Mouse (Mus musculus): ENCODE measurements at regions not wholly inside any gene's neighbourhood (a gene's known extent, or its start where the extent isn't known, plus 50 kb on each side); places are given as distances from the start of the nearest gene placed in this dataset.

DNA sequence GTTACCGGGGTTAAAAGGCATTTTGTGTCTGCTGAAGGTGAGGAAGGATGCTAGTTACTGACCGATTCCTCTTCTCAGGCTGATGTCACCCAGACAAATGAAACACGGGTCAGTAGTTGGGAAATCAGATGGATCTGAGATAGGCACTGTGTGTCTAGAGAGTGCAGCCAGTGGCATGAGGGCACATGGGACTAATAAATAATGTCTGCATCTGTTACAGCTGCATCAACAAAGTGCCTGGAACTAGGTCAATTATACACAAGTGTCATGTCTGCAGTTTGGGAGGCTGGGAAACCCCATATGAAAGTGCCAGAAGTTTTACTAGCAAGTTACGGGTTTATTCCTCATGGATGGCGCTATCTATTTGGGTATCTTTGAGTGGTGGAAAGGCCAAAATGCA, 68.8 kb downstream of the Cxcl12 start:
- in situ Hi-C loops (cut with MboI; ENCODE audit: low pct_unique_long_range_greater_than_20kb in 1 of 2, low sequenced_read_pairs in 2 of 2, unreplicated experiment in 1 of 2) = no loop called here

DNA sequence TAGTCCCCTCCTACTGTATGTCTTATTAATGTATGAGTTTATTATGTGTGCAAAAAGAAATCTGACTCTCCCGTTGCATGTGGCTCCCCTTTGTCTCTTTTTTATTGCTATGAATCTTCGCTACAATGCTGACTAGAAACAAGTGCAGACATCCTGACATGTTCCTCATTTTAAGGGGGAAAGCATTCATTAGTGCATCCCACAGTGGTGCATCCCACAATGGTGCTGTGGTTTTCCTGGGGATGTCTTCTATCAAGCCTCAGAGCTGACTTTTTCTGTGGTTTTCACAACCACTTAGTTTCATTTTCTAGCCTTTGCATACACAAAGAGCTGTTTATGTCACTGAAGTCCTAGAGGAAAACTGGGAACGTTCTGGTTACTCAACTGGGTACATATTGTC, 72.9 kb downstream of the Cxcl12 start:
- in situ Hi-C loops (cut with MboI; ENCODE audit: low pct_unique_long_range_greater_than_20kb in 1 of 2, low sequenced_read_pairs in 2 of 2, unreplicated experiment in 1 of 2) = no loop called here

DNA sequence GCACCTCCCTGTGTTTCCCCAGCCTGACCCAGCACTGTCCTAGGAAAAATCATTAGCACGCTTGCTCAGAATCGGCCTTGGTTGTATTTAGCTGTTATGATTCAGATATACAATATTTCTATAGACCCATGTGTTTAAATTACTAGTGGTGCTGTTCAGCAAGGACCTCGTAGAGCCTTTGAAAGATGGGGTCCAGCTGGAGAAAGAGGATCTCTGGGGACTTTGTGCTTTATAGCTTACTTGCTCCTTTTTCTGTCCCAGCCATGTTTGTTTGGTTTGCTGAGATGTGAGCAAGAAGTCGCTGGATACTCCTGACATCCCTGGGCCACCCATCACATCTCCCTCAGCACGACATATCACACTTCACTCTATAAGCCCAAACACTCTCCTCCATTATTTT, 77.1 kb downstream of the Cxcl12 start:
- in situ Hi-C loops (cut with MboI; ENCODE audit: low pct_unique_long_range_greater_than_20kb in 1 of 2, low sequenced_read_pairs in 2 of 2, unreplicated experiment in 1 of 2) = no loop called here

DNA sequence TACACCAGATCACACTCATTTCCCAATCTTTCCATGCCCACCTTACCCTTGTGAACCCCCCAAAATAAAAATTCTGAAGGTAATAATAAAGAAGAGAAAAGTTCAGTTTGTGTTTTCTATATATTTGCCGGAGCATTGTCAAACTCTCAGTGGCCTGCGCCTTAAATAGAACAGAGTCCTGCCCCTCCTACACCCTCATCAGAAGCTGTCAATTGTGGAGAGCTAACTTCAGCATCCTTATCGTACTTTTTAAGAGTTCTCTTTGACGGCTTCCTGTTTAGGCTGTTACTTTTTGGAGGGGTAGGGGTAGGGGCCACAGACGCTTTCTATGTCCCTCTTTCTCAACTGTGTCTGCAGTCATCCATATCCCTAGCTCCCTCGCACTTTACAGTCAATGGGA, 77.5 kb downstream of the Cxcl12 start:
- in situ Hi-C loops (cut with MboI; ENCODE audit: low pct_unique_long_range_greater_than_20kb in 1 of 2, low sequenced_read_pairs in 2 of 2, unreplicated experiment in 1 of 2) = no loop called here

DNA sequence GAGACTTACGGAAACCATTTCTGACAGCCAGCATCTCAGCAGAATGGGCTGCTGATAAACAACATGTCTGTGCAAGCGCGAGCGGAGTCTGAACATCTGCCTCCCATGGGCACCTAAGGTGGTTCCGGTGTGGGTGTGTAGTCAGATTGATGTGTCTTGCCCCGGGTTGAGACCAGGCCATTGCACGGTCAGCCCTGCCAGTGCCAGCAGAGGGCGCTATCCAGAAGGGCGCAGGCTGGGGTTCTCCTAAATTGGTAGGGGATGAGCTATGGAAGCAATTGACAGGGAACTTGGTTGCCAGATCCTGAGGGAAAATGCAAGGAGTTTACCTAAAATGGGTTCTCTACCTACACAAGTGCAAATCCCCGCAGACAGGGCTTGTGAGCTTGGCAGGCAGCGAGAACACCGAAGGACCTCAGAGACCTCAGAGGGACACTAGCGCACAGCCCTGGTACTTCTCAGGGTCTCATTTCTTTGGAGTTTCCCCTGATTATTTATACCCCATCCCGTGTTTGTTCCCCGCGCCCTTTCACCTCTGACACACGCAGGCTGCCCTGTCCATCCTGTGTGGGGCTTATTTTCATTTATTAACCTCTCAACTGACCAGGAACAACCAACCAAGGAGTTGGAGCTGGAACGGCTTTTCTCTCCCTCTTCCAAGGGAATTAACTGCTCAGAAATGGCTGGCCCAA, 81.0 kb downstream of the Cxcl12 start:
- in situ Hi-C loops (cut with MboI; ENCODE audit: low pct_unique_long_range_greater_than_20kb in 1 of 2, low sequenced_read_pairs in 2 of 2, unreplicated experiment in 1 of 2) = no loop called here

DNA sequence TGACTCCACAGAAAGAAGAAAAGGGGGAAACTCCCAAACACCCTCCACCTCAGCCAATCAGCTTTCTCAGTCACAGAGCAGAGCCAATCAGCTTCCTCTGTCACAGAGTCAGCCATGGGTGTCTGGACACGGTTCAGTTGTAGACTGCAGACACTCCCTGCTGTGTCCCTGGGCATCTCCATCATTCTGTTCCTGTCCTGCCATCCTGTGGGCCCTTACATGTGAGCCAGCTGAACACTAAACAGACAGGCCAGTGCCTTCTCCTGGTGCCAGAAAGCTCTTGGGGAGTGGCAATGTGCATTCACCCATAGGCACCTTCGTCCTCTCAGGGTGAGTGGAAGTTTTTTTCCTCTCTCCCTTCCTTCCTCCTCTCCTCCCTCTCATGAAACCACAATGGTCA, 81.7 kb downstream of the Cxcl12 start:
- in situ Hi-C loops (cut with MboI; ENCODE audit: low pct_unique_long_range_greater_than_20kb in 1 of 2, low sequenced_read_pairs in 2 of 2, unreplicated experiment in 1 of 2) = no loop called here

DNA sequence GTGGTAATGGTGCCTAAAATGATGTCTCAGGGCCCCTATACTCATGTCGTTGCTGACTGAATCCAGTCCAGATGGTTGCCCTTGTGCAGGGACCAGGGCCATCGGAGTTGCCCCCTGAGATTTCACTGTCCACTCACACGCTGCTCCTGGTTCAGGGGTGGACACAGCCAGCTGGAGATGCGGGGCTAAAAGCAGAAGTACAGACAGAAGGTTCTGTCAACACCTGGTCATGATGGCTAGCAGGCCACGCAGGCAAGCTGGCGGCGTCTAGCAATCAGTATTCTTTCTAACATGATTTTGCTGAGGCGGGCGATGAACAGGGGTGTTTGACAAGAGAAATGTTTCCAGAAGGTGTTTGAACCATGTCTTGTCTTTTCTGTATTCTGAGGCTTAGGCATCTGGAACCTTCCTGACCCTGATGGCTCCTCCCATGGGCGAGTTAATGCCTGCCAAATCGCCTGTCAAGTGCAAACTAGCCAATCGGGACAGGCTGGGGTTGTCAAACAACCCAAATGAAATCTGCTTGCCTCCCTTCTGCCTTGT, 83.1 kb downstream of the Cxcl12 start:
- in situ Hi-C loops (cut with MboI; ENCODE audit: low pct_unique_long_range_greater_than_20kb in 1 of 2, low sequenced_read_pairs in 2 of 2, unreplicated experiment in 1 of 2) = no loop called here

DNA sequence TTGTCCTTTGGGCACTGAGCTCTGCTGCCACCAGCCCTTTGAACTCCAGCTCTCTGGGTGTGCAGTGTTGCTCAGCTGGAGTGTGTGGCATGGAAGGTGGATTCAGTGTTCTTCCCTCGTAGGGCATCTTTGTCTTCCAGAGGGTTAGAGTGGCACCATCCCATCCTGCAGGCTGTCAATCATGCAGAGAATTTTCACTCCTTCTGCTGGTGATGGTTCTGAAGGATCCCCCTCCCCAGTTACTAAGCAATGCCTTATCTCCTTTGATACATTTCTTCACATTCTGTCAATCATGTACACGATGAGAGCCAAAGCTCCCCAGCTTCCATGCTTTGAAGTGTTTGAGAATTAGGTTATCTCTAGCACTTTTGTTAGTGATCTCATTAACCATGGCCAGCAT, 84.0 kb downstream of the Cxcl12 start:
- in situ Hi-C loops (cut with MboI; ENCODE audit: low pct_unique_long_range_greater_than_20kb in 1 of 2, low sequenced_read_pairs in 2 of 2, unreplicated experiment in 1 of 2) = no loop called here

DNA sequence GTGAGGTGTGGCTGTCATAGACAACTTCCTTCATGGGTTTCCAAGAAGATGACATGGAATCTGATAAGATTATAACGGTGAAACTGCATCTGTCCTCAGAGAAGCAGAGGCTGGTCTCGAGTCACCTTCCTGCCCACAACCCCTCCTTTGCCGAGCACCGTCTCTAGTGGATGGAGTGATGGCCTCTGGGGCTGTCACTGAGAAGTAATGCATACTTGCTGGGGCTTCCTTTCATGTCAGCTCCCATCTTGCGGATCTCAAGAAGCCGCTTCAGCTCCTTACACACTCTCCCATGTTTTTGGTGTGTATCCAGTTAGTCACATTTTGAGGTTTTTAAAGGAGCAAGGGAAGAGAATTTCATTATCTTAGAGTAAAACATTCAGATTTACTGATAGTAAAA, 84.7 kb downstream of the Cxcl12 start:
- in situ Hi-C loops (cut with MboI; ENCODE audit: low pct_unique_long_range_greater_than_20kb in 1 of 2, low sequenced_read_pairs in 2 of 2, unreplicated experiment in 1 of 2) = no loop called here

DNA sequence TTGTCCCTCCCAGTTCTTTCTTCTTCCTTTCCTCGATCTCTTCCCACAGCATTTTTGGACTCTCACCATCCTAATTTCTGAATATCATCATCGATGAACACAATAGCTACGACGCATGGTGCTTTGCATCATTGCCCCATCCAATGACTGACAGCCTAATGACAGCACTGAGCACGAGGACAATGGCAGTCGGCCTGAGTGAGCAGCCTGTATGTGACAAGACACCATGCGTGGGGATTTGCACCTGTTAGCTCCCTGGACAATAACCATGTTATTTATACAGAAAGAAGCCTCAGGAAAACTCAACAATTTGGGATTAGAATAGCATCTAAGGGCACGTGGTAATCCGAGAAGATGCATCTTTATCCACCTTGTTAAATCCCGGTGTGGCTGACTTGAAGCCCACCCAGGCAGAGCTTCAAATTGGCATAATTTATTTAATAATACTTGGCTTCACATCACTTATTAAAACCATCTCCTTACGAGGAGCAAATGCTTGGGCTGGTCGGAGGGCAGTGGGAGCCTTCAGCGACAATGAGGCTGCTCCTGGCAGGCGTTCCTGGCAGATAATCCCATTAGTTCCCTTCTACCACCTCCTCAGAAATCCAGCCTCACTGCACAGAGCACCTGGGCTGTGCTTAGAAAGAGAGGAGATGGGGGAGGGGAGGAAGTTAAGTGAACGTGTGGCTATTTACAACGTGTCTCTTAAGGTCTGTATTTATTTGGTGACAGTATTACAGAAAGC, 85.4 kb downstream of the Cxcl12 start:
- in situ Hi-C loops (cut with MboI; ENCODE audit: low pct_unique_long_range_greater_than_20kb in 1 of 2, low sequenced_read_pairs in 2 of 2, unreplicated experiment in 1 of 2) = no loop called here

DNA sequence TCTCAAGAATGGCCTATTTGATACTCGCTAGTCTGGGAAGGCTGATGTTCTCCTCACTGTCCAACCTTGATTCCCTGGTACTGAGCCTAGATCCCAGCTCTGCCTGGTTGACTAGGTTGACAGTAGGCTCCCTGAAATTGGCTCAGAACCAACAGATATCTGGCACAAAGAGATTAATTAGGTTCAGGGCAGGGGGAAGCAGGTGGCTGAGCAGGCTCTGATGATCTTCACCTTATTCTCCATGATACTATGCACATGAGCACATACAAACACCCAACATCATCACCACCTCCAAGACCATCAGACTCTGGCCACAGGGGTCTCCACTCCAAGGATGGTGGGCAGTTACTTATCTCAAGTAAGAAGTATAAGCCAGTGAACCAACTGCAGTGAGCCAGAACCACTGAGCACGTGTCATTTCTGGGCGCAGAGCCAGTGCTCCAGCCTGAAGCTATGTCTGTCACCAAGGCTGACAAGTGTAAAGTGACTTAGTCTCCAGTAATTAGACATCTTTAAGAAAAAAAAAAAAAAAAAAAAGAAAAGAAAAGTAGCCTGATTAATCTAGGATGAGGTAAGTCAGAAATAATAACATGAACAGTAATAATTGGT, 86.4 kb downstream of the Cxcl12 start:
- in situ Hi-C loops (cut with MboI; ENCODE audit: low pct_unique_long_range_greater_than_20kb in 1 of 2, low sequenced_read_pairs in 2 of 2, unreplicated experiment in 1 of 2) = no loop called here

DNA sequence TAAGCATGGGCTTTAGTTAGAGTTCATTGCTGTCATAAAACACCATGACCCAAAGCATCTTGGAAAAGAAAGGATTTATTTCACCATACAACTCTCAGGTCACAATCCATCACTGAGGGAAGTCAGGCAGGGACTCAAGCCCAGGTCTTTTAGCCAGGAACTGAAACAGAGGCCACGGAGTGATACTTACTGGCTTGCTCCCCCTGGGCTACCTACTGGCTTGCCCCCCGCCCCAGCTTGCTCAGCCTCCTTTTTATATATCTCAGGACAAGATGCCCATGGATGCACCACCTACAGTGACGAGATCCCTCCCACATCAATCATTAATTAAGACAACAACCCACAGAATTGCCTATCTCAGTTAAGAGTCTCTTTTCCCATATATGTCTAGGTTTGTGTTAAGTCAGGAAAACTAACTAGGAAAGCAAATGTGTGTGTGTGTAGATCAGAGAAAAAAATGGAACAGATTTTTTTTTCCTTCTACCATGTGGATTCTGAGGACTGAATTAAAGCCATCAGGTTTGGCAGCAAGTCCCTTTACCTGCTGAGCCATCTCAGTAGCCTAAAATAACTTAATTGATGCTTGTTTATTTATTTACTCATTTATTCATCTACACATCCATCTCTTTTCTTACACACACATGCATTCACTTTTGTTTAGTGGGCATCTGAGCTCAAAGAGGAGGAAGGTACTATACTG, 87.2 kb downstream of the Cxcl12 start:
- in situ Hi-C loops (cut with MboI; ENCODE audit: low pct_unique_long_range_greater_than_20kb in 1 of 2, low sequenced_read_pairs in 2 of 2, unreplicated experiment in 1 of 2) = no loop called here

DNA sequence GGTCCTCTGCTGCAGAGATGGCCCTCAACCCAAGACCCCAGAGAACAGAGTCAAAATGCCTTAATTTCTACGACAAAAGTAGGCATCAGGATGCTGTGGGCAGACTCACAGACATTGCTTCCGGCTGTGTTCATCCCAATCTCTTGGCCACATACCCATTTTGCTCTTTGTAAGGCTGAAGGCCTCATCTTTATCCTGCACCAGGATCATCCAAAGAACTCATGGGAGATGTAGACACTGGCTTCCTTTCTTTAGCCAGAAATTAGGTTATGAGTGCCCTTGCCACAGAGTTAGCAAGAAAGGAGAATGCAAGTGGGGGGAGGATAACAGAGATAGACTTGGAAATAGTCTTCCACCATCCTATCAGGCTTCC, 87.8 kb downstream of the Cxcl12 start:
- in situ Hi-C loops (cut with MboI; ENCODE audit: low pct_unique_long_range_greater_than_20kb in 1 of 2, low sequenced_read_pairs in 2 of 2, unreplicated experiment in 1 of 2) = no loop called here

DNA sequence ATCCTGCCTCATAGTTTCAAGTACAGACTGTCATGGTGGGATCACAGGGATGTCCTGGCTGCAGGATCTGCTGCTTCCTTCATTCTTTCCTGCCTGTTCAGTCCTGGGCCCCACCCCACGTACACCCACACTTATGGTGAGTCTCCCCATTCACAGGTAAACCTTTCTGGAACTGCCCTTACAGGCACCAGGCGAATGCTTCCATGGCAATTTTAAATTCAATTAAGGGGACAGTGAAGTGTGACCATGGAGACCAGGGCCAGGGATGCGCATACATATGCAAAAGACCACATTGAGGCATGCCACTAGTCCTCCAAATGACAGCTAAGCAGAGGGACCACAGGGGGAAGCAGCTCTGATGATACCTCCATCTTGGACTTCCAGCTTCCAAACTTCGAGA, 89.3 kb downstream of the Cxcl12 start:
- in situ Hi-C loops (cut with MboI; ENCODE audit: low pct_unique_long_range_greater_than_20kb in 1 of 2, low sequenced_read_pairs in 2 of 2, unreplicated experiment in 1 of 2) = no loop called here

DNA sequence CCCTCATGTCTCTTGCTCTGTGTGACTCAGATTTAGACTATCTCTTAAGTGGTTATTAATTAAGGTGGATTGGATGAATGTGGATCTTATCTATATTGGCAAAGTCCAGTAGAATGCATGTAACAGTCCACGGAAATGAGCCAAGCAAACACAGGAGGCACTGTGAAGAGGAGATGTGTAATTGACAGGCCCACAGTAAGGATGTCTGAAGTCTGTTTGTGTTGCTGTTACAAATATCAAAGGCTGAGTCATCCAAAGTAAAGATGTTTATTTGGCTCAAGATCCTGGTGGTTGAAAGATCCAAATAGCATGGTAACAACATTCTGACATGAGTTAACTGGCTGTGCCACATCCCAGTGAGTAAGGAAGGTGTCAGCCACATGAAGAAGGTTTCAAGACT, 99.6 kb downstream of the Cxcl12 start:
- in situ Hi-C loops (cut with MboI; ENCODE audit: low pct_unique_long_range_greater_than_20kb in 1 of 2, low sequenced_read_pairs in 2 of 2, unreplicated experiment in 1 of 2) = no loop called here

DNA sequence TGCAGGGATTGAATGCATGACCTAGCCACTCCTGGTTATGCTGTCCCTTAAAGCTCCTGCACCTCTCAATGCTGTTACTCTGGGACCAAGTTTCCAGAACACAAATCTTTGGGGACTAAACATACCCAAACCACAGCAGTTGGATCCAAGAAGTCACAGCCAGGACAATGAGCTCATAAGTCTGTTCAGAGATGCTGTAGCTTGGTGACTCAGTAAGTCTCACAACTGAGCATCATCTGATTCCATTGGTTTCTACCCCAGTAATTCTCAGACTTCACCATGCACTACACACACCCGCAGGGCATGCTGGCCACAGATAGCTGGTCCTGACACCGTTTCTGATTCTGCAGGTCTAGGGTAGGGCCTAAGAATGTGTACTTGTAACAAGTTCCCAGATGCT, 100.0 kb downstream of the Cxcl12 start:
- in situ Hi-C loops (cut with MboI; ENCODE audit: low pct_unique_long_range_greater_than_20kb in 1 of 2, low sequenced_read_pairs in 2 of 2, unreplicated experiment in 1 of 2) = no loop called here

DNA sequence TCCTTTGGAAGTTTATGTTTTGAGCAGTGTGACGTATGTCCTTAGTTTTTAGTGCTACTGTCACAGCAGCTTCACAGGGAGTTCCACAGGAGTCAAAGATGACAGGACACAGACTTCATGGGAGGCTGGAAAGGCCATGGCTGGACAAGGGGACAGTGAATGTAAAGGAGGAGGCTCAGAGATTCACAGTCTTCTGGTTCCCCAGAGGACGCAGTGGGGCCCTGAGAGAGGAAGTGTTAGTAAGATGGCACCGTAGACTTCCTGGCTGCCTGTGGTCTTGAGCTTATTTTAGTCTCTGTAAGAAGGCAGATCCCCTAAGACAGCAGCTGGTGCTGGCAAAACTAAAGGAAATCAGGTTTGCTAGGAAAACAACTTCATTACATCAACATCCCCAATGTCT, 101.9 kb downstream of the Cxcl12 start:
- in situ Hi-C loops (cut with MboI; ENCODE audit: low pct_unique_long_range_greater_than_20kb in 1 of 2, low sequenced_read_pairs in 2 of 2, unreplicated experiment in 1 of 2) = no loop called here

DNA sequence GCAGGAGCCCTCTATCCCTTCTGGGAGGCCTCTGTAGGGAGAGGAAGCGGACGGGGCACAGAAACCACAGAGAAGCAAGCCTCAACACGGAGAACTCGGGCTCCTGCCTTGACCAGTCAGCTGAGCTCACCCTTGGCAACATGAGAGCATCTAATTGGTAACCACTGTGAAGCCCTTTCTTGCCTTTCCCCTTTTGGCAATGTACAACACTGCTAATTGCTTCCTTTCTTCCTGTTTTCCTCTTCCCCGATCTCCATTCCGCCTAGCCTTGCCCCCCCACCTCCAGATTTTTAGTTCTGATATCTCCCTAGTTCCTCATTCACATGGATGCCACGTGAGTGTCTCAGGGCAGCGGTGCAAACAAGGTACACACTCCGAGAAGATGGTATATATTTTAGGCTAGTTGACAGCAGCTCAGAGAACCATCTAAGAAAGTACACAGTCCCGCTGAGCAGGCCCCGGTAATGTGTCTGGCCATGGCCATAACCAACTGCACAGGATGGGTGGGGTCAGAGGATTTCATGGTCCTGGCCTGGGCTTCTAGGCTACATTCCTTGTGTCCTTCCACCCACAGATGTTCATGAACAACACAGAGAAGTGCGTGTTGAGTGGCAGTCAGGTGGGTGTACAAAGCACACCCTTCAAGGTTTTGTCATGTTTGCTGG, 103.4 kb downstream of the Cxcl12 start:
- in situ Hi-C loops (cut with MboI; ENCODE audit: low pct_unique_long_range_greater_than_20kb in 1 of 2, low sequenced_read_pairs in 2 of 2, unreplicated experiment in 1 of 2) = no loop called here
